Mouse (Mus musculus) C2C12 (cell line): ENCODE data around the gene Hspb6.

Experiments
- CEBPB ChIP-seq: IDR thresholded peaks from one replicate; pipeline ENCODE4 v1.6.1; 2011; ENCODE audit warnings: low read depth, mild to moderate bottlenecking, control low read depth, moderate library complexity
- CTCF ChIP-seq: IDR thresholded peaks from one replicate; pipeline ENCODE4 v1.5.1; 2011; ENCODE audit not compliant: control insufficient read depth, insufficient read depth, insufficient read length
- FOSL1 ChIP-seq: IDR thresholded peaks from one replicate; pipeline ENCODE4 v1.8.0; 2011; ENCODE audit warnings: mild to moderate bottlenecking, low read length; ENCODE audit not compliant: poor library complexity, insufficient read depth, severe bottlenecking
- MAX ChIP-seq: IDR thresholded peaks from one replicate; pipeline ENCODE4 v1.6.1; 2011; ENCODE audit warnings: mild to moderate bottlenecking, control low read depth
- MYOD1 ChIP-seq: IDR thresholded peaks from one replicate; pipeline ENCODE4 v1.6.1; 2011; ENCODE audit warnings: low read depth; ENCODE audit not compliant: control insufficient read depth, insufficient read length
- MYOG ChIP-seq: IDR thresholded peaks from one replicate; pipeline ENCODE4 v1.6.1; 2011; ENCODE audit not compliant: control insufficient read depth, insufficient read length; ENCODE audit errors: extremely low read depth
- USF1 ChIP-seq: IDR thresholded peaks from one replicate; pipeline ENCODE4 v1.6.1; 2011; ENCODE audit warnings: low read depth, mild to moderate bottlenecking, control low read depth, moderate library complexity

DNA sequence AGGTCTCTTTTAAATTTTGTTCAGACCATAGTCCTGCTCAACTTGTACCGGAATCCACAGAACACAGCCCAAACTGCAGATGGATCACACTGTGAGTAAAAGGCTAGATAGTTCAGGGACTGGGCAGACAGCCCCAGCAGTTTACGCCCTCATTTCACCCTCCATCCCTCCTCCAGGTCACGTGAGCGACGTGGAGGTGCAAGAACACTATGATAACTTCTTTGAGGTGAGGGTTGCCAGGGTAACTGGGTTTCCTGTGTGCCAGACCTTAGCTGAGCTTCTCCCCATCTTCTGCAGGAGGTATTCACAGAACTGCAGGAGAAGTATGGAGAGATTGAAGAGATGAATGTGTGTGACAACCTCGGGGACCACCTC, 11.9 kb downstream of the Hspb6 start:
- no peak for TF ChIP-seq CTCF
- TF ChIP-seq USF1, result peak; percentile 73
- no peak for TF ChIP-seq MAX
- no peak for TF ChIP-seq MYOD1
- no peak for TF ChIP-seq CEBPB
- TF ChIP-seq MYOG, result no peak
- TF ChIP-seq FOSL1, result no peak
